Mouse (Mus musculus): Measurements from ENCODE around the gene Tagln. TPM values are rescaled to one million over a fixed set of nuclear protein-coding genes. Genes with fewer than 3 reads are reported as not detected.
A peak's percentile ranks its signal among the peaks of the same experiment; 100 is the strongest.

Tagln gene
- polyA plus RNA-seq (2014; fragmentation: Nextera tagmentation; extraction: Ambion mirVana), result 4.2 and 5.3 TPM in 2 replicates

GRCm38 (mm10) chr9:45935628-45936210 lies at the start of gene Tagln:
TSS of gene Tagln (minus strand) at chr9:45936058.
- no peak for DNase-seq (ENCODE audit: low spot score)

DNA sequence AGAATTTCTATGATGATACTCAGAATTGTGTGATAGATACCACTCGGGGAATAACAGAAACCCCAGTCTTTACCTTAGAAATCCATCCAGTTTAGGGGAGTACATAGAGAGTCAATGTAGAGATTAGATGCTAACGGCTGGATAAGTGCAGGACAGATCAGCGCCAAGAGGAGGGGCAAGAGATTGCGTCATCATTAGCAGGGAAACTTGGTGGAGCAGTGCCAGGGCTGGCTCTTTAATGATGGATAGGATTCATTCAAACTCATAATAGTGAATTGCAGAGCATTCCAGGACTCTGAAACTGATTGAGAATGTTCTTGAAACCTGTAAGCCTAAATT lies 49.3 kb upstream of the Tagln start:
- Histone ChIP-seq H3K27me3 (replicated peaks; ENCODE audit: control insufficient read depth, insufficient read depth, low read length) (no peaks in the 10 kb centered on the region), H3K4me1 (ENCODE audit: control insufficient read depth, insufficient read depth, low read length) (peaks cover 17% of the 10 kb centered on the region), H3K9me3 (replicated peaks; ENCODE audit: control insufficient read depth, low read length) (no peaks in the 10 kb centered on the region), H3K4me2 (ENCODE audit: low read length) (peak overlapping the region; percentile 84), H3K4me3 (ENCODE audit: low read depth, low read length) (peak overlapping the region; percentile 99), H3K9ac (ENCODE audit: low read length) (peak overlapping the region; percentile 95), H3K27ac (ENCODE audit: low read depth, low read length) (peak overlapping the region; percentile 94), H3K36me3 (ENCODE audit: control insufficient read depth, insufficient read depth, low read length) (peaks cover 8% of the 10 kb centered on the region; the same call in 1 of the 2 replicates)
- ATAC-seq, result peak; percentile 72
- 2% methylated on average over 4 of the region's 4 CpGs for WGBS
- DNase-seq (ENCODE audit: low spot score), result peak; percentile 83

More at GRCm38 (mm10) chr9:45935628-45936210, at the start of gene Tagln:
- ATAC-seq, result no peak
- Histone ChIP-seq H3K4me2 (ENCODE audit: low read length) (peak within 1 kb of the TSS; percentile 23; the same call in 1 of the 2 replicates), H3K36me3 (ENCODE audit: control insufficient read depth, insufficient read depth, low read length) (peaks cover 29% of the 10 kb centered on the region), H3K27ac (ENCODE audit: low read depth, low read length) (no peak within 1 kb of the TSS), H3K27me3 (replicated peaks; ENCODE audit: control insufficient read depth, insufficient read depth, low read length) (no peaks in the 10 kb centered on the region), H3K9ac (ENCODE audit: low read length) (peak within 1 kb of the TSS; percentile 21; the same call in 1 of the 2 replicates), H3K4me3 (ENCODE audit: low read depth, low read length) (no peak within 1 kb of the TSS), H3K9me3 (replicated peaks; ENCODE audit: control insufficient read depth, low read length) (no peaks in the 10 kb centered on the region), H3K4me1 (ENCODE audit: control insufficient read depth, insufficient read depth, low read length) (no peaks in the 10 kb centered on the region; the same call in 1 of the 2 replicates)
- 8% methylated on average over 21 of the region's 21 CpGs for WGBS

DNA sequence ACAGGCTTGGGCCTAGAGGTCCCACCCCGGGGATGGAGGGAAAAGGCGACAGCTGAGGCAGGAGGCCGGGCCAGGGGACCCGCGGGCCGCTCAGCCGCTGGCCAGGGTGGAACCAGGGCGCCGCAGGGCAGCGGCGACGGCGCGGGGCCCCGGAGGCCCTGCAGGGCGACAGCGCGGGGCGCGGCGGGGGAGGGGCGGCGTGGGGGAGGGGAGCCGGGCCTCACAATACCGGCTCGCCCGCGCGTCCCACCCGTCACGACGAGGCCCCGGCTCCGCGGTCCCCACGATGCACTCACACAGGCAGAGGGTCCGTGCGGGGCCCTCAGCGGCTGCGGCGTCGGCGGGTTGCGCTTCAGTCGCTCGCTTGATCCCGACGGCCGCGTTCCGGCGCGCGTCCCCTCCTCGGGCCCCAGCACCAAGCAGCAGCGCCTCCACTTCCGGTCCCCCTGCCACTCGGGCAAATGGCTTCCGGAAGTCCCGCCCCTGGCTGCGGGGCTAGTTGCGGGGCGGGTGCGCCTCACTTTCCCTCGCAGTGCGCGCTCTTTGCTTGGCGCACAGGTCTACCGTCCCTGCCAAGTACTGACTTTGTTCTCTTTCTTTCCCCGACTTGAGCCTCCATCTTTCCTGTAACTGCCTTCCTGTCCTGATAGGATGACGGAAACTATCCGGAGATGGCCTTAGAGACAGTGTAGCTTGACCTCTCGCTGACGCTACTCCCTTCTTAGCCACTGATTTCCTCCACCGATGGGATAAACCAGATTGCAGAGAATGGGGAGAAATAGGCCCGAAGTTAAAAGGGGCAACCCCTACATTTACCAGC lies 48.8 kb upstream of the Tagln start:
- peak; percentile 96 for ATAC-seq
- peaks cover 17% of the 10 kb centered on the region for H3K4me1 ChIP-seq (ENCODE audit: control insufficient read depth, insufficient read depth, low read length)

GRCm38 (mm10) chr9:45983676-45984408 lies 48.0 kb upstream of the Tagln start:
- Histone ChIP-seq H3K27ac (ENCODE audit: low read depth, low read length) (peak overlapping the region; percentile 94), H3K27me3 (replicated peaks; ENCODE audit: control insufficient read depth, insufficient read depth, low read length) (no peaks in the 10 kb centered on the region), H3K9ac (ENCODE audit: low read length) (peak overlapping the region; percentile 95), H3K4me2 (ENCODE audit: low read length) (peak overlapping the region; percentile 84), H3K4me3 (ENCODE audit: low read depth, low read length) (peak overlapping the region; percentile 99), H3K9me3 (replicated peaks; ENCODE audit: control insufficient read depth, low read length) (no peaks in the 10 kb centered on the region), H3K36me3 (ENCODE audit: control insufficient read depth, insufficient read depth, low read length) (peaks cover 8% of the 10 kb centered on the region; the same call in 1 of the 2 replicates), H3K4me1 (ENCODE audit: control insufficient read depth, insufficient read depth, low read length) (peaks cover 17% of the 10 kb centered on the region)
- DNase-seq (ENCODE audit: low spot score), result peak; percentile 30
- WGBS, result 2% methylated on average over 23 of the region's 23 CpGs
- ATAC-seq, result peak; percentile 5; the same call in 1 of the 2 replicates

More for the DNA sequence above, 48.8 kb upstream of the Tagln start:
- H3K4me2 ChIP-seq (ENCODE audit: low read length), result peak overlapping the region; percentile 84
- peak overlapping the region; percentile 94 for H3K27ac ChIP-seq (ENCODE audit: low read depth, low read length)
- no peaks in the 10 kb centered on the region for H3K9me3 ChIP-seq (replicated peaks; ENCODE audit: control insufficient read depth, low read length)
- DNase-seq (ENCODE audit: low spot score), result peak; percentile 97
- peaks cover 8% of the 10 kb centered on the region; the same call in 1 of the 2 replicates for H3K36me3 ChIP-seq (ENCODE audit: control insufficient read depth, insufficient read depth, low read length)
- H3K4me3 ChIP-seq (ENCODE audit: low read depth, low read length), result peak overlapping the region; percentile 99
- under 1% methylated on average over 60 of the region's 76 CpGs for WGBS
- no peaks in the 10 kb centered on the region for H3K27me3 ChIP-seq (replicated peaks; ENCODE audit: control insufficient read depth, insufficient read depth, low read length)
- peak overlapping the region; percentile 95 for H3K9ac ChIP-seq (ENCODE audit: low read length)

DNA sequence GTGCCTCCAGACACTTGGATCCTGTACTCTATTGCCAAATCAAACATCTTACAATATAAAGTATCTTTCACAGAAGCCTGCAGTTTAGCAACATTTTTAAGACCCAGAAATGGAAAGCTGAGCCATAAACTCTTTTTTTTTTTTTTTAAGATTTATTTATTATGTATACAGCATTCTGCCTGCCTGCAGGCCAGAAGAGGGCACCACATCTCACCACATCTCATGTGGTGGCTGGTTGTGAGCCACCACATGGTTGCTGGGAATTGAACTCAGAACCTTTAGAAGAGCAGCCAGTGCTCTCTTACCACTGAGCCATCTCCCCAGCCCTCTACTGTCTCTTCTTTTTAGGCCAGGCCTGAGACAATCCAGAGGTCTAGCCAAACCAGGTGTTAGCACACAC lies 45.5 kb upstream of the Tagln start:
- no peaks in the 10 kb centered on the region for H3K9me3 ChIP-seq (replicated peaks; ENCODE audit: control insufficient read depth, low read length)
- H3K9ac ChIP-seq (ENCODE audit: low read length), result no peak overlapping the region
- no peak overlapping the region for H3K4me3 ChIP-seq (ENCODE audit: low read depth, low read length)
- peaks cover 17% of the 10 kb centered on the region for H3K4me1 ChIP-seq (ENCODE audit: control insufficient read depth, insufficient read depth, low read length)
- H3K4me2 ChIP-seq (ENCODE audit: low read length), result no peak overlapping the region
- ATAC-seq (no peak), DNase-seq (ENCODE audit: low spot score) (no peak)
- no peak overlapping the region for H3K27ac ChIP-seq (ENCODE audit: low read depth, low read length)
- peaks cover 18% of the 10 kb centered on the region for H3K36me3 ChIP-seq (ENCODE audit: control insufficient read depth, insufficient read depth, low read length)
- H3K27me3 ChIP-seq (replicated peaks; ENCODE audit: control insufficient read depth, insufficient read depth, low read length), result no peaks in the 10 kb centered on the region

DNA sequence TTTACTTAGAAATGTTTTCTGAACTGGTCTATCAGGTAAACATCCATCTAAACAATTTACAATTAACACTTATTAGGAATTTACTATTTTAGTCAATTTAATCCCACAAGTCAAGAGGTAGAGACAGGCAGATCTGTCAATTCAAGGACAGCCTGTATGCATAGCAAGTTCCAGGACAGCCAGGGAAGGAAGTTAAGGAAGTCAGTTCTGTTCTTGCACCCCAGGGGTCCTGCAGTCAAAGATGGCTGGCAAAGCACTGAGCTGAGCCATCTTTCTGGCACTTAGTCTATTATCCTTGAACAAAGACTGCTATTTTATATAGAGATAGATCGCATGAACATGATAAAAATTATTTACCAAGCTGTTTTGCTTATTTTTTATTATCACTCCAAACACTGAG lies 44.8 kb upstream of the Tagln start:
- H3K4me2 ChIP-seq (ENCODE audit: low read length), result no peak overlapping the region
- no peak overlapping the region for H3K27ac ChIP-seq (ENCODE audit: low read depth, low read length)
- no peak overlapping the region for H3K4me3 ChIP-seq (ENCODE audit: low read depth, low read length)
- H3K27me3 ChIP-seq (replicated peaks; ENCODE audit: control insufficient read depth, insufficient read depth, low read length), result no peaks in the 10 kb centered on the region
- H3K36me3 ChIP-seq (ENCODE audit: control insufficient read depth, insufficient read depth, low read length), result peaks cover 23% of the 10 kb centered on the region
- no peak overlapping the region for H3K9ac ChIP-seq (ENCODE audit: low read length)
- no peak for ATAC-seq
- H3K9me3 ChIP-seq (replicated peaks; ENCODE audit: control insufficient read depth, low read length), result no peaks in the 10 kb centered on the region
- DNase-seq (ENCODE audit: low spot score), result no peak
- H3K4me1 ChIP-seq (ENCODE audit: control insufficient read depth, insufficient read depth, low read length), result peaks cover 17% of the 10 kb centered on the region
- WGBS, result 88% methylated on average over 1 of the region's 1 CpGs

DNA sequence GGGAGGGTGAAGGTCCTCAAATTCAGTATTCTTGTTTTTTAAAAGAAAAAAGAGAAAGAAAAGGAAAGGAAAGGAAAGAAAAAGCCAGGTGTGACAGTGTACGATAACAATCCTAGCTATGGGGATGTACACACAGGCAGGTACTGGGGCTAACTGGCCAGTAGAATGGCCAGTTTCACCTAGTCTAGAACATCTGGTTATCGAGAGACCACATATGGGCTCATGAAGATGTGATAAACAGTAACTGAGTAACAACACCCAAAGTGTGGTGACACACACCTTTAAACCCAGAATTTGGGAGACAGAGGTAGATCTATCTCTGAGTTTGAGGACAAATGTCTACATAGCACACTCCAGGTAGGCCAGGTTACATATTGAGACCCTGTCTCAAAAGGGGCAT lies 43.9 kb upstream of the Tagln start:
- ATAC-seq (no peak), DNase-seq (ENCODE audit: low spot score) (no peak)
- peaks cover 30% of the 10 kb centered on the region for H3K36me3 ChIP-seq (ENCODE audit: control insufficient read depth, insufficient read depth, low read length)
- no peak overlapping the region for H3K4me2 ChIP-seq (ENCODE audit: low read length)
- no peak overlapping the region for H3K27ac ChIP-seq (ENCODE audit: low read depth, low read length)
- WGBS, result 91% methylated on average over 2 of the region's 2 CpGs
- no peak overlapping the region for H3K4me3 ChIP-seq (ENCODE audit: low read depth, low read length)
- H3K27me3 ChIP-seq (replicated peaks; ENCODE audit: control insufficient read depth, insufficient read depth, low read length), result no peaks in the 10 kb centered on the region
- no peak overlapping the region for H3K9ac ChIP-seq (ENCODE audit: low read length)
- peaks cover 17% of the 10 kb centered on the region for H3K4me1 ChIP-seq (ENCODE audit: control insufficient read depth, insufficient read depth, low read length)
- H3K9me3 ChIP-seq (replicated peaks; ENCODE audit: control insufficient read depth, low read length), result no peaks in the 10 kb centered on the region

- DNase-seq (ENCODE audit: low spot score) (peak; percentile 18), ATAC-seq (no peak)
- Histone ChIP-seq H3K27ac (ENCODE audit: low read depth, low read length) (no peak overlapping the region), H3K4me2 (ENCODE audit: low read length) (no peak overlapping the region), H3K9me3 (replicated peaks; ENCODE audit: control insufficient read depth, low read length) (no peaks in the 10 kb centered on the region), H3K36me3 (ENCODE audit: control insufficient read depth, insufficient read depth, low read length) (peaks cover 50% of the 10 kb centered on the region), H3K4me3 (ENCODE audit: low read depth, low read length) (no peak overlapping the region), H3K4me1 (ENCODE audit: control insufficient read depth, insufficient read depth, low read length) (peaks cover 7% of the 10 kb centered on the region; the same call in 1 of the 2 replicates), H3K9ac (ENCODE audit: low read length) (no peak overlapping the region), H3K27me3 (replicated peaks; ENCODE audit: control insufficient read depth, insufficient read depth, low read length) (no peaks in the 10 kb centered on the region)
- WGBS, result 87% methylated on average over 2 of the region's 2 CpGs
Measured at GRCm38 (mm10) chr9:45976884-45977283, 41.0 kb upstream of the Tagln start.
